Mouse (Mus musculus) forebrain, postnatal 0 days (tissue): ENCODE results near the gene Ivd. TPM values are rescaled to one million over a fixed set of nuclear protein-coding genes. Genes with fewer than 3 reads are reported as not detected.

Experiments used
- ATAC-seq: fragments of 200-750 bp; cut with Nextera tagmentation; 2 replicates; pipeline ENCODE4 v1.8.0; 2017; ENCODE audit warnings: mild to moderate bottlenecking, moderate library complexity
- DNase-seq: peaks from one replicate; pipeline ENCODE4 v3.0.0-alpha.2; 2015
- H3K27ac ChIP-seq: fragments of 300-500 bp; sonication (generic); 2 replicates; pipeline ENCODE4 v1.5.1; 2014; ENCODE audit warnings: low read depth, mild to moderate bottlenecking, antibody characterized with exemption, low read length, moderate library complexity, mixed read lengths
- H3K27me3 ChIP-seq: fragments of 300-500 bp; sonication (generic); 2 replicates; pipeline ENCODE4 v1.6.1; 2014; ENCODE audit warnings: mild to moderate bottlenecking, low read length, mixed read lengths; ENCODE audit not compliant: insufficient read depth
- H3K36me3 ChIP-seq: fragments of 300-500 bp; sonication (generic); 2 replicates; pipeline ENCODE4 v1.6.1; 2014; ENCODE audit warnings: mild to moderate bottlenecking, moderate library complexity; ENCODE audit not compliant: insufficient read depth
- H3K4me1 ChIP-seq: fragments of 300-500 bp; sonication (generic); 2 replicates; pipeline ENCODE4 v1.6.1; 2014; ENCODE audit warnings: antibody characterized with exemption; ENCODE audit not compliant: insufficient read depth
- H3K4me2 ChIP-seq: fragments of 300-500 bp; sonication (generic); 2 replicates; pipeline ENCODE4 v1.6.1; 2014; ENCODE audit warnings: low read depth, mild to moderate bottlenecking, moderate library complexity
- H3K4me3 ChIP-seq: fragments of 300-500 bp; sonication (generic); 2 replicates; pipeline ENCODE4 v1.5.1; 2014; ENCODE audit warnings: low read depth, low read length, mixed read lengths
- H3K9ac ChIP-seq: fragments of 300-500 bp; sonication (generic); 2 replicates; pipeline ENCODE4 v1.6.1; 2014; ENCODE audit warnings: mild to moderate bottlenecking
- H3K9me3 ChIP-seq: fragments of 300-500 bp; sonication (generic); 2 replicates; pipeline ENCODE4 v1.6.1; 2016; ENCODE audit warnings: low read length
- CTCF ChIP-seq: sonication (generic); IDR thresholded peaks from 2 replicates; pipeline ENCODE4 v1.5.1; 2016; ENCODE audit warnings: antibody characterized with exemption, control low read depth, low read depth
- WGBS: fragments of 180-500 bp; shearing (Covaris S2); extraction: QIAGEN DNeasy Blood & Tissue Kit; methylation state at CpG from one replicate; pipeline ENCODE4 v1.1.7; 2014; 5-methylcytosine and 5-hydroxymethylcytosine counted together
- polyA plus RNA-seq: library from polyadenylated mRNA; unstranded; fragments of >200 nt; fragmentation: Nextera tagmentation; extraction: Ambion mirVana; gene quantifications from 2 replicates; pipeline ENCODE4 v1.2.1, GENCODE M21; 2015
- total RNA-seq: library from RNA; depleted of rRNA; stranded (reverse); fragments of >200 nt; gene quantifications from 2 replicates; pipeline ENCODE4 v1.2.3, GENCODE M21; 2014

The Ivd gene
- total and polyA plus RNA-seq, 2 experiments from 2014 or later, result 45.8 to 49.0 TPM

DNA sequence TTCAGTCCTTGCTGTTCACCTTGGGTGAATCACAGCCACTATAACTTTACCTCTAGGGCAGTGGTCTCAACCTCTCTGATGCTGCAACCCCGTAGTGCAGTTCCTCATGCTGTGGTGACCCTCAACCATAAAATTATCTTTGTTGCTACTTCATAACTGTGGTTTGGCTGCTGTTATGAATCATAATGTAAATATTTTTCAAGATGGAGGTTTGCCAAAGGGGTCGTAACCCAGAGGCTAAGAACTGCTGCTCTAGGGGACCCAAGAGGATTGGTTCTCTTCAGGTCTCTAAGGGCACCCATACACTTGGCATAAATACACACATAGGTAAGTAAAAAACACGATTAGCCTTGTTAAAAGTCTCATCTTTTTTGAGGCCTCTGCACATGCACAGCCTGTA is 8.8 kb downstream of the Ivd start:
- no peak for ATAC-seq
- Histone ChIP-seq H3K9ac (no peak overlapping the region), H3K36me3 (peaks cover 4% of the 10 kb centered on the region), H3K4me1 (no peaks in the 10 kb centered on the region), H3K27ac (no peak overlapping the region), H3K4me2 (no peak overlapping the region), H3K9me3 (no peaks in the 10 kb centered on the region), H3K27me3 (no peaks in the 10 kb centered on the region), H3K4me3 (no peak overlapping the region)
- no peak for DNase-seq
- TF ChIP-seq CTCF, result no peak
- WGBS, result 92% methylated on average over 3 of the region's 3 CpGs

DNA sequence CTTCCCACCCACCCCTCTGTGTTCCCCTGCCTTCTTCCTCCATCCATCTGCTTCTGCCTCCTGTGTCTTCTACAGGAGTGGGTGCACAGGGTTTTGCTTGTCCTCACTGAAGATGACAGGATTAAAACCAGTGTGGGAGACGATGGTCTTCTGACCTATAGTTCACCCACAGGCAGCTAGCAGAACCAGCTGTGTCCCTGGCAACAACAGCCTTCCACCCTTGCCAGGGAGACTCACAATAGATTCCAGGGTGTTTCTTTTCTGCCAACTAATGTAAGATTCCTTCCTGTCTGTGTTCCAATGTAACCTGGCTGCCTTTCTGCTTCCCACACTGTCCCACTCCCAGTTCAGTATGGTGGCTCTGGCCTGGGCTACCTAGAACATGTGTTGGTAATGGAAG is 9.3 kb downstream of the Ivd start:
- TF ChIP-seq CTCF, result no peak
- peaks cover 4% of the 10 kb centered on the region for H3K36me3 ChIP-seq
- no peak overlapping the region for H3K4me3 ChIP-seq
- no peaks in the 10 kb centered on the region for H3K27me3 ChIP-seq
- WGBS, result 79% methylated on average over 1 of the region's 1 CpGs
- no peak for DNase-seq
- H3K27ac ChIP-seq, result no peak overlapping the region
- no peak overlapping the region for H3K4me2 ChIP-seq
- ATAC-seq, result no peak
- H3K4me1 ChIP-seq, result no peaks in the 10 kb centered on the region
- H3K9ac ChIP-seq, result no peak overlapping the region
- H3K9me3 ChIP-seq, result no peaks in the 10 kb centered on the region

DNA sequence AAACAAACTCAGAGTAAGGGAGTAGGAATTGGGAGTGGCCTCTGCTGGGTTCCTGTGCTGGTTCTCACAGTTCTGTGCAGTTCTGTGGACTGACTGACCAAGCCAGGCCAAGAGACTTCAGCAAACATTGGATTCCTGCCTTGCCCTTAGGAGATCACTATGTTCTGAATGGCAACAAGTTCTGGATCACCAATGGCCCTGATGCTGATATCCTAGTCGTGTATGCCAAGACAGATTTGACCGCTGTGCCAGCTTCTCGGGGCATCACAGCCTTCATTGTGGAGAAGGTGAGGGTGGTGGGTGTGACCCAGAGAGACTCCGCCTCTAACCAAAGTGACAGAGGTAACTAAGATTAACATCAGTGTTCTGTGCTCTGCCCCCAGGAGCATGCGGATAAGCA is 11.3 kb downstream of the Ivd start:
- no peak overlapping the region for H3K9ac ChIP-seq
- WGBS, result 87% methylated on average over 5 of the region's 5 CpGs
- no peak overlapping the region for H3K4me2 ChIP-seq
- H3K27ac ChIP-seq, result no peak overlapping the region
- TF ChIP-seq CTCF, result no peak
- no peak overlapping the region for H3K4me3 ChIP-seq
- peaks cover 9% of the 10 kb centered on the region for H3K36me3 ChIP-seq
- no peaks in the 10 kb centered on the region for H3K4me1 ChIP-seq
- H3K27me3 ChIP-seq, result no peaks in the 10 kb centered on the region
- DNase-seq (no peak), ATAC-seq (no peak)
- H3K9me3 ChIP-seq, result no peaks in the 10 kb centered on the region

DNA sequence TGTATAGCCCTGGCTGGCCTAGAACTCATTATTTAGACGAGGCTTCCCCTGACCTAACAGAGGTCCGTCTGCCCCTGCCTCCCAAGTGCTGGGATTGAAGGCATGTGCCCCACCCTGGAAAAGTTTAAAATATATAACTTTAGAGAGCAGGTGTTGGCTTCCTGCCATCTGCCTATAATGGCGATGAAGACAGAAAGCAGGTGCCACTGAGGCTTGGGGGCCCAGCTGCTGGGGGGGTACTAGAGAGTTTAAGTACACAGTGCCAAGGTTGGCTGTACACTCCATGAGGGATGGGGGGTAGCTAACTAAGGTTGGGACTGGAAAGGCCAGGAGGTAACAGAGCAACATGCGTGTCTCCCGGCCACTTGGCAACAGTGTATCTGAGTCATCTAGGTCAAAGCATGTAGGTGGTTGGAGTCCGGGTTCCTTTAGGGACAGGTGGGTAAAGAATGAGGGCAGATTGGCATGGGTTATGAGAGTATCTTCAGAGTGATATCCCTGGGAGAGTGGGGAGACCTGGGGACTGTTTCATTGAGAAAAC is 12.2 kb downstream of the Ivd start:
- TF ChIP-seq CTCF, result no peak
- H3K36me3 ChIP-seq, result peaks cover 9% of the 10 kb centered on the region

DNA sequence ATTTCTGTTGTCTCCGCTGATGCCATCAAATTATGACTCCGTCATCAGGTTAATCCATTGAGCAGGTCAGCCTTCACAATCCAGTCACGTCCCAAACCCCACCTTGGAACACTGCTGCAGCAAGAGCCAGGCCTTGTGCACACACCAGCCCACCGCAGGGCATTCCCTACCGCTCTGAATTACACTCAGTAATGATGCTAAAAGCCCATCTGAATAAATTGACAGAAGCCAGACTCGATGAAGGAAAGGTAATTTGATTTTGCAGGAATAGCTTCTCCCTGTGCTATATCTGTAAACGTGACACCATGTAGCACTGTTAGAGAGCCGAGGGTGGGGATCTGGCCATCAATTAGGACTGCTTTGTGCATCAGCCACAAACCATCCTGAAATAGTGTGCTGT is 13.6 kb downstream of the Ivd start:
- no peaks in the 10 kb centered on the region for H3K4me1 ChIP-seq
- no peak for TF ChIP-seq CTCF
- no peak overlapping the region for H3K9ac ChIP-seq
- ATAC-seq (no peak), DNase-seq (no peak)
- no peaks in the 10 kb centered on the region for H3K27me3 ChIP-seq
- H3K9me3 ChIP-seq, result no peaks in the 10 kb centered on the region
- peaks cover 10% of the 10 kb centered on the region for H3K36me3 ChIP-seq
- no peak overlapping the region for H3K27ac ChIP-seq
- WGBS, result 92% methylated on average over 8 of the region's 8 CpGs
- no peak overlapping the region for H3K4me3 ChIP-seq
- no peak overlapping the region for H3K4me2 ChIP-seq

More for the DNA sequence above, 12.2 kb downstream of the Ivd start:
- Histone ChIP-seq H3K4me3 (no peak overlapping the region), H3K4me1 (no peaks in the 10 kb centered on the region), H3K27ac (no peak overlapping the region), H3K9ac (no peak overlapping the region), H3K27me3 (no peaks in the 10 kb centered on the region), H3K9me3 (no peaks in the 10 kb centered on the region), H3K4me2 (no peak overlapping the region)
- WGBS, result 83% methylated on average over 6 of the region's 6 CpGs
- no peak for ATAC-seq
- DNase-seq, result no peak

DNA sequence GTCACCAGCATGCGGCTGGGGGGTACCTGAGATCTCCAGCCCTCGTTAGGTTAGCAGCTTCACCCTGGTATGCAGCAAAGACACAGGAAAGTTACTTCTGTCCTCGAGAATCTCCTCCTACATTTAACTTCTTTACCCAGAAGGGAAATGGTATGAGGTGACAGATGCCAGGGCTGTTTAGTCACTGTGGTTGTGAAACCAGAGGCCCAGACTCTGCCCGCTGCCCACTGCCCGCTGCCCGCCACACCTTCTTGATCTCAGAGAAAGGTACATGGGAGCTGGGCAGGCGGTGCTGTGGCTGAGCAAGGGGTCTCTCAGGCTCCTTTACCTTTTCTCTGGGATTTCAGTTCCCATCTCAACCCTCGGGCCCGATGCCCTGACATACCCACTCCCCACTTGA is 14.7 kb downstream of the Ivd start:
- no peak for ATAC-seq

GRCm38 (mm10) chr2:118881019-118881418 is 19.3 kb downstream of the Ivd start:
- H3K27ac ChIP-seq, result no peak overlapping the region
- no peak overlapping the region for H3K9ac ChIP-seq
- peaks cover 11% of the 10 kb centered on the region for H3K36me3 ChIP-seq
- no peak overlapping the region for H3K4me2 ChIP-seq
- WGBS, result 88% methylated on average over 4 of the region's 4 CpGs
- no peak for TF ChIP-seq CTCF
- H3K4me1 ChIP-seq, result no peaks in the 10 kb centered on the region
- H3K4me3 ChIP-seq, result no peak overlapping the region
- no peak for DNase-seq
- H3K27me3 ChIP-seq, result no peaks in the 10 kb centered on the region
- H3K9me3 ChIP-seq, result no peaks in the 10 kb centered on the region
- ATAC-seq, result no peak

More for the DNA sequence above, 14.7 kb downstream of the Ivd start:
- Histone ChIP-seq H3K4me1 (no peaks in the 10 kb centered on the region), H3K4me3 (no peak overlapping the region), H3K27me3 (no peaks in the 10 kb centered on the region), H3K4me2 (no peak overlapping the region), H3K9me3 (no peaks in the 10 kb centered on the region), H3K36me3 (peaks cover 15% of the 10 kb centered on the region), H3K27ac (no peak overlapping the region), H3K9ac (no peak overlapping the region)
- TF ChIP-seq CTCF, result no peak
- DNase-seq, result no peak
- 95% methylated on average over 9 of the region's 9 CpGs for WGBS
